Mouse (Mus musculus) liver, embryonic 14.5 days (tissue): ENCODE results near the gene Raver1.

Experiments
- CTCF ChIP-seq: IDR thresholded peaks from 2 replicates; pipeline ENCODE4 v1.5.1; 2016; ENCODE audit warnings: antibody characterized with exemption, low read depth, control low read depth
- EP300 ChIP-seq: IDR thresholded peaks from 2 replicates; pipeline ENCODE4 v1.6.1; 2016; ENCODE audit warnings: antibody characterized with exemption, low read depth

GRCm38 (mm10) chr9:21093423-21093822 lies 1.6 kb upstream of the Raver1 start:
- no peak for TF ChIP-seq EP300
- no peak for TF ChIP-seq CTCF
